Mouse (Mus musculus): ENCODE measurements around the gene Hoxa9.
A peak's percentile ranks its signal among the peaks of the same experiment; 100 is the strongest.

Hoxa9 gene

GRCm38 (mm10) chr6:52229558-52230416 lies 1.1 kb downstream of the Hoxa9 start:
- DNase-seq (ENCODE audit: extremely low read depth, low read depth, low spot score): no peak

- no peak for DNase-seq (ENCODE audit: extremely low read depth, low read depth, low spot score)
These were observed 2.1 kb downstream of the Hoxa9 start for GRCm38 (mm10) chr6:52228475-52229465.

GRCm38 (mm10) chr6:52227470-52228222 lies 3.2 kb downstream of the Hoxa9 start:
- no peak for DNase-seq (ENCODE audit: extremely low read depth, low read depth, low spot score)

GRCm38 (mm10) chr6:52226569-52227257 lies 4.2 kb downstream of the Hoxa9 start:
- DNase-seq (ENCODE audit: extremely low read depth, low read depth, low spot score): peak; percentile 63

DNA sequence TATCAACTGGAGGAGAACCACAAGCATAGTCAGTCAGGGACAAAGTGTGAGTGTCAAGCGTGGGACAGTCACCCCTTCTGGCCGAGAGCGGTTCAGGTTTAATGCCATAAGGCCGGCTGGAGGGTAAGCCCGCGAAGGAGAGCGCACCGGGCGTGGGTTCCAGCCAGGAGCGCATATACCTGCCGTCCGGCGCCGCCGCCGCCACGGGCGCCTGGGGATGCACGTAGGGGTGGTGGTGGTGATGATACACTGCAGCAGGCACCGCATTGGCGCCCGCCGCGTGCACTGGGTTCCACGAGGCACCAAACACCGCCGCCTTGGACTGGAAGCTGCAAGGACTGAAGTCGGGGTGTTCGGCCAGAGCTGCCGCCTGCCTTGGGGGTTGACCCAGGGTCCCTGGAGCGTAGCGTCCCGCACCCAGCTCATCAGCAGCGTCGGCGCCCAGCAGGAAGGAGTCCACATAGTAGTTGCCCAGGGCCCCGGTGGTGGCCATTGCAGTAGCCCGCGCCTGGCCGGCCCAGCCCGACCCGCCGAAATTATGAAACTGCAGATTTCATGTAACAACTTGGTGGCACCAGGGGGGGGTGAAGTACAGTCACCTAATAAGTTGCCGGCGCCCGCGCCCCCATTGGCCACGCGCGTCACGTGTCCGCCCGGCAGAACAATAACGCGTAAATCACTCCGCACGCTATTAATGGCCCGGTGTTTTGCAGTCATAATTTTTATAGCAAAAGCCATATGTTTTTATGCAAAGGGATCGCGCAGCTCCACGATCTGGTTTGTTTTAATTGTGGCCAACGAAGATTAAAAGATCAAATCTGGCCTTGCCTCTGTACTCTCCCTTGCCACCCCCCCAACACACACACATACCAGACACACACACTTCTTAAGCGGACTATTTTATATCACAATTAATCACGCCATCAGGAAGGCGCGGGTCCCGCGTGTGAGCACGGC lies 5.0 kb downstream of the Hoxa9 start:
- peak; percentile 59 for DNase-seq (ENCODE audit: extremely low read depth, low read depth, low spot score)

GRCm38 (mm10) chr6:52224895-52225611 lies 5.8 kb downstream of the Hoxa9 start:
- DNase-seq (ENCODE audit: extremely low read depth, low read depth, low spot score): no peak

GRCm38 (mm10) chr6:52223939-52224760 lies 6.7 kb downstream of the Hoxa9 start:
- no peak for DNase-seq (ENCODE audit: extremely low read depth, low read depth, low spot score)

DNA sequence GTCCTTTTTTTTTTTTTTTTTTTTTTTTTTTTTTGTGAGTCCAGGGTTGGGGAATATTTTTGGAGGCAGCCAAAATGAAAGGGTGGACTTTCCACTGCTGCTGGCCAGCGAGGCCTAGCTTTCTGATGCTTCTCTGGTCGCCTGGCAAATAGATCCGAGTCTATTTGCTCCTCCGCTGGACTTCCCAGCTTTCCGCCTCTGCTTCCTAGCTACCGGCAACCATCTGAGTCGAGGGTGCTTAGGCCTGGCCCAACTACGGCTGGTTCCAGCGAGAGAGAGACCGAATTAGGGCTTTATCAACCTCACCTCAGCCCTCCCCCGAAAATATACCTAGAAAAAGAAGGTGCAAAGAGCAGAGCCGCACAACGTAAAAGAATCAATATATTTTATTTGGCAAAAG lies 8.2 kb downstream of the Hoxa9 start:
- DNase-seq (ENCODE audit: extremely low read depth, low read depth, low spot score): no peak

- no peak for DNase-seq (ENCODE audit: extremely low read depth, low read depth, low spot score)
These were observed 8.8 kb downstream of the Hoxa9 start for GRCm38 (mm10) chr6:52221993-52222685.

DNA sequence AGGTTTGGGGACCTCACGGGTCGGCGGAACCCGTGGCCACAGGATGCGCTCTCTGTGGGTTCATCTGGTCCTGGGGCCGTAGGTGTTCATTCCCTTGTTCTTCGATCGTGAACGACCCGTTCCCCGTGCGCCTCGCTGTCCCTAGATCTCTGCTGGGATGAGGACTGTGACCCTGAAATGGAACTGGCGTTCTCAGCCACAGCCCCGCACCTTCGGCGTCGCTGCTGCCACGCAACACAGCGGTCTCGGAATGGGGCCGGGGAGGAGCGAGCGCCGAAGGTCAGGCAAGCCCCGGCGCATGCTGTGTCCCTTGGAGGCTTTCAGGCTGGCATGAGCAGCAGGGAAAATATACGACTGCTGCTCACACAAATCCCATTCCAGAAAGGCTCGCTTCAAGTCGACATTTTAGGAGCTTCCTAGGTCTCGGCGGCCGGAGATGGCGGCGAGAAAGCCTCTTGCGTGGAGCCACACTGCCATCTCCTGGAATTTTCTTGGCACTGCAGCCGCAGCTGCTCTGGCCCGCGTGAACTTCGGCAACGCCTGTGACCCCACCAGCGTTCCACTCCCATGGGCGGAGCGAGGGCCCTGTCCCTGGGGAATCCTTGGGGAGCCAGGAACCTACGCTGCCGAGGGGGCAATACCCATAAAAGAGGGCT lies 9.4 kb downstream of the Hoxa9 start, which contains the start of gene Hoxa7:
TSS of gene Hoxa7 (minus strand) at position 518 of the 656 bp plus-strand sequence.
- DNase-seq (ENCODE audit: extremely low read depth, low read depth, low spot score): no peak

DNA sequence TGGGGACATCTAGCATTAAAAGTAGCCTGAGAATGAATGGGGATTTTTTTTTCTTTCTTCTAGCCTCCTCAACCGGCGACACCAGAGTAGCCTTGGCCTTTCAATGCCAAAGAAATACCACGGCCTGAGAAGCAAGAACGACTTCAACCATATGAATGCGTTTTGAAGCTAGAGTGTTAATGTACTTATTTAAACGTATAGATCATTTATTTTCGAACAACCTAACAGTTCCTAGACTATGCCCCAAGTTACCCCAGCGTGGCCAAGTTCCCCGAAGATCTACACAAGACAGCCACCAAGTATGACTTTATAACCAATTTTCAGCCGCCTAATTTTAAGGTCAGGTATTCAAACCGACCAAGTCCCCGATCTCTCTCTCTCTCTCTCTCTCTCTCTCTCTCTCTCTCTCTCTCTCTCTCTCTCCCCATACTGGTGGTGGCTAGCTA lies 10.0 kb downstream of the Hoxa9 start:
- no peak for DNase-seq (ENCODE audit: extremely low read depth, low read depth, low spot score)

DNA sequence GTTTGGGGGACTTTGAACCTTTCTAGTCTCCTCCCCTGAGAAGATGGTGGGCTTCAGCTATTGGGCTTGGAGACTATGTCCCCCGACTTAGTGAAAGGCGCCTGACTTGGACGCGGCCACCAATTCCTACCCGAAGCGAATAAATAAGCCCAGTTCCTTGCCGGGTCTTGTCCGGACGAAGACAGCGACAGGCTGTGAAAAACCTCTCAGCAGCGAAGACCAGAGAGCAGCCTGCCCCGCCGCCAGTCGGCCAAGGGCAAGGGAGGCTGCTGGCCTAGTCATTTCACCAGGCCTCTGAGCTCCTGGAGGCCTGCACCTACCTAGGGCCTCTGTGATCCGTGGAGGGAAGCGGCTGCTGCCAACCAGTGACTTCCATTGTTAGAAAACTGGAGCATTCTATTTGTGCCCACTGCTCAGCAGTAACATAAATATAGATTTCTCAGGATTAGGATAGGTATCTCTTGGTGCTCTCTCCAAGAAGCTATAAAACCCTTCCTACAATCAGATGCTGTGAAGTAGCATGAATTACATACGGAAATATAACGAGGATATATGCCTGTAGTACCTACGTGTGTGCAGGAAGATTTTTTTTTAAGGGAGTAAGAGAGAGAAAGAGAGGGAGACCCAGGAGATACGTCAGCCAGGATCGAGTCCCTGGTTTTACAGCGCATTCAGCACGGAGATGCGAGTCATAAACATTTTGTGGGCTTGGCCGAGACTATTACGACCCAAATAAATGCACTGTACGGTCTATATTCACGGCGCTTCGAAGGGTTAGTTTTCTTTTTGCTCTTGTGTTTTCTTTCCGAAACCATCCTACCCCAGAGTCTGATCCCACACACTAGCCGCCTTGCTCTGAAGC lies 10.7 kb downstream of the Hoxa9 start:
- DNase-seq (ENCODE audit: extremely low read depth, low read depth, low spot score): no peak

- DNase-seq (ENCODE audit: extremely low read depth, low read depth, low spot score): no peak
These were observed 11.5 kb downstream of the Hoxa9 start for GRCm38 (mm10) chr6:52219234-52219942.

- DNase-seq (ENCODE audit: extremely low read depth, low read depth, low spot score): no peak
These were observed 12.2 kb downstream of the Hoxa9 start for GRCm38 (mm10) chr6:52218643-52219215.

Measured in fat pad, adult 2 months (tissue).